Mouse (Mus musculus): ENCODE data around the gene 1600014C10Rik.

DNA sequence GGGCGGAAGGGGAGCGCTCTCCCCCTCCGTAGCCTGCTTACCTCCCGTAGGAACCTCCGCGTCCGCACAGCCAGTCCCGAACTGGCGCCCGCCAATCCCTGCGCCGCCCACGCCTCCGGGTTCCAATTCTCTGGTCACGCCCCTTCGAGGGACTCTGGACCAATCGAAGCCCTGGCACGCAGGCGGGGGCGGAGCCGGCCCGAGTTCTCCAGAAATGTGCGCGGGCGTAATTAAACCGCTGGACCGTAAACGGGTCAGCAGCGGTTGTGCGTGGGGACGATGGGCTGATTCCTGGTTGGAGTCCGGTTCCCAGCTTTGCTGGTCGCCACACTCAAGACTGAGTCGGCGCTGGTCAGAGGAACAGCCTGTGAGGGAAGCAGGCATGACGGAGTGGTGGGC, 44.9 kb downstream of the 1600014C10Rik start, which contains the start of gene Plekhf1:
- TF ChIP-seq CTCF (IDR thresholded peaks at IDR 0.05; ENCODE audit: low read depth, low read length): no peak
- no peak for TF ChIP-seq POLR2A (IDR thresholded peaks at IDR 0.05; ENCODE audit: borderline replicate concordance, low read depth, low read length)

All from bone marrow macrophage, adult 2 months (primary cell).